Comparison of ENCODE assay signal across 8 mouse cellular contexts in genomic region chr2:165326304-165327190, GRCm38 (mm10). TPM values are rescaled to one million over a fixed set of nuclear protein-coding genes. Genes with fewer than 3 reads are reported as not detected.
DNase-seq lines count a peak whose midpoint lies in the region; ATAC-seq lines count a peak whose summit lies in the region.

Elmo2 (minus strand) TSS chr2:165326479.

- peak within 1 kb of the TSS; percentile 93 for H3K4me2 ChIP-seq in lung, embryonic 16.5 days (ENCODE audit: low read depth, low read length)

- under 1% methylated on average over 52 of the region's 55 CpGs for WGBS in lung, embryonic 16.5 days

- DNase-seq in MEL-GATA-1-ER (ENCODE audit: extremely low read depth, low read depth), result peak; percentile 89
- peak; percentile 99 for DNase-seq in cerebellum, adult 8-10 months
- DNase-seq in forelimb bud, embryonic 11.5 days (ENCODE audit: low read depth, low spot score), result peak; percentile 97
- DNase-seq in layer of hippocampus, adult 9-10 months (ENCODE audit: low spot score), result peak; percentile 98
- peak; percentile 94 for DNase-seq in ovary, postnatal 10 days (ENCODE audit: low spot score)
- peak; percentile 97 to 98 for DNase-seq in thymus, postnatal 10 days (ENCODE audit: low spot score in 2 of 2)

- peaks cover 40% of the 10 kb centered on the region for H3K4me1 ChIP-seq in lung, embryonic 16.5 days (replicated peaks; ENCODE audit: control insufficient read depth, insufficient read depth, low read length)

- no peaks in the 10 kb centered on the region for H3K27me3 ChIP-seq in lung, embryonic 16.5 days (ENCODE audit: control insufficient read depth, insufficient read depth, low read depth, low read length)

- peak within 1 kb of the TSS; percentile 92 for H3K9ac ChIP-seq in lung, embryonic 16.5 days (ENCODE audit: low read length)

- H3K9me3 ChIP-seq in lung, embryonic 16.5 days (ENCODE audit: control insufficient read depth, low read length), result no peaks in the 10 kb centered on the region

- H3K4me3 ChIP-seq in lung, embryonic 16.5 days (ENCODE audit: low read length), result peak within 1 kb of the TSS; percentile 92

- no peaks in the 10 kb centered on the region for H3K36me3 ChIP-seq in lung, embryonic 16.5 days (ENCODE audit: control insufficient read depth, insufficient read depth, low read length)

- peak; percentile 91 to 94 for ATAC-seq in hematopoietic stem cell, adult 5-6 weeks (replicated peaks in 1 of 2; ENCODE audit: insufficient read depth in 1 of 2, low FRiP score in 2 of 2, low TSS enrichment in 1 of 2, low read depth in 1 of 2, poor library complexity in 2 of 2, severe bottlenecking in 2 of 2)
- peak; percentile 98 for ATAC-seq in lung, embryonic 16.5 days (ENCODE audit: low read depth)

- peak within 1 kb of the TSS; percentile 68 for H3K27ac ChIP-seq in lung, embryonic 16.5 days (ENCODE audit: low read length)

RNA-seq across cellular contexts. Expression of gene Elmo2, which starts in this region (rescaled TPM):
- total RNA-seq in hematopoietic stem cell, adult 5-6 weeks (2017), result 24.3 and 27.3 TPM in 2 replicates
- 76.6 and 82.8 TPM in 2 replicates for polyA plus RNA-seq in lung, embryonic 16.5 days (2015; fragmentation: Nextera tagmentation; extraction: Ambion mirVana)

Comparison
In these comparisons a context has a peak if more than half of its experiments do, and no peak if none do; other contexts are left out.
1. Peak in every context shown above with its lines: DNase-seq, ATAC-seq, H3K4me3 ChIP-seq and H3K27ac ChIP-seq.